Mouse (Mus musculus) lung, postnatal 4 days (tissue): Measurements from ENCODE around the gene Swsap1.

Source experiments
- DNase-seq, 2 experiments: peaks; one replicate each; pipeline ENCODE4 v3.0.0; 2021

Gene Swsap1

DNA sequence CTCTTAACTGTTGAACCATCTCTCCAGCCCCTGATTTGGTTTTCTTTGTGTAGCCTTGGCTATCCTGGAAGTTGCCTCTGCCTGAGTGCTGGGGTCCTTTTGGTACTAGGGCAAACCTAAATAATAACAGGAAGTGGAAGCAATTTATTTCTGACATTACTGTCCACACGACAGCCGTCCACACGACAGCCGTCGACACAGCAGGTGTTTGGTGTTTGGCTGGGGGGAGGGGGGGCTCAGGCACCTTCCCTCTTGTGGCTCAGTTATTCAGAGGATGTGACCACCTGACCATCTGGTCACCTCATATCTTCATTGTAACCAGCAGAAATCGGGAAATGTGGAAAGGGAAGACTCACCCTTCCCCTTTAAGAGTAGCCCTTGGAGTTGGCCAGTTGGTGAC, 13.3 kb downstream of the Swsap1 start:
- no peak for DNase-seq

DNA sequence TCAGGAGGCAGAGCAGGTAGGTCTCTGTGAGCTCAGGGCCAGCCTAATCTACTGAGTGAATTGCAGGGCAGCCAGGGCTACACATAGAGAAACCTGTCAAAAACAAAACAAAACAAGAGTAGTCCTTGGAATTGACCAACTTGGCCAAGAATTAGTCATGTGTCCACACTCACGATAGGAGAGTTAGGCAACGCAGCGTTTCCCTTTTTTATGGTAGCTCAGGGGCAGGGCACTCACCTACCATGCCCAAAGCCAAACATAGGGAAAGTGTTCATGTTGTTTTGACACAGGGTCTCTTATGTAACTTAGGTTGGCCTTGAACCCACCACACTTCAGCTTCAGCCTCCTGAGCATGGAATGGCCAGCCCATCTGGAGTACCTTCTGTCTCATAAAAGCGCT, 13.7 kb downstream of the Swsap1 start:
- no peak for DNase-seq

DNA sequence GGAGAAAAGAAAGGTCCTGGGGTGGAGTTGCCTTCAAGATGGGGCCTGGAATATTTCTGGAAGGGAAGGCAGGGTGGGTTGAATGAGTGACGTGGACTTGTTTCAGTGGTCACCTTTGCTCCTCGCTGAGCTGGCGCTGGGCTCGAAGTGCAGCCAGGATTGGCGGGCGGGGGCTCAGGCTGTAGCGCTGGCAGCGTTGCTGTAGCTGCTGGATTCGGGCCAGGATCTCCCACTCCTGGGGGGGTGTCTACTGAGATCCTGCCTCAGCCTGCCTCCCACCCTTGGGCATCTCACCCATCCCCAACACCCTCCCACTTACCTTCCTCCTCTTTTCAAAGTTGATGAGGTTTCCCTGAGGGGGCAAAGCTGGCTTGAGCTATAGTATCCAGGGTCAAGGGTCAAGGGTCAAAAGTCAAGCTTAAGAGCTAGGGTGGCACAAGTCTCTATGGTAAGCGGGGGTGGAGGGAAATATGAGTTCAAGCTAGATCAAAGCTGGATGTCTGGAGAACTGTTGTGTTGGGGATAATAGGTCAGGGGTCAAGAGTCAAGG, 21.1 kb downstream of the Swsap1 start:
- DNase-seq = no peak

DNA sequence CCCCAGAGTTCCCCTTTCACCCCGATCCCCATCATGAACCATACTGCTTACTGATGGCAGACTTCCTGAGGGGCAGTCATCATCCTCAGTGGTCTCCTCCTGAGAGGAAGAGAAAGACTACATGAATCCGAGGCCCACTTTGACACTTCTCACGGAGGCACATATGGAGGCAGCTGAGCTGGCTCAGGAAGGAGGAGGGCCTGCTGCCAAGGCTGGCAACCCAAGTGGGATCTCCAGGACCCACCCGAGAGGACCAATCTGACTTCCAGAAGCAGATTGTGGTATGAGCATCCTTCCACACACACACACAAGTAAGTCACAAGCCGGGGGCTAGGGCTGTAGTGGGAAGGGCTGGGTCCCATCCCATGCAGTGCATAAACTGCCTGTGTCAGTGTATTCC, 21.8 kb downstream of the Swsap1 start:
- no peak for DNase-seq

DNA sequence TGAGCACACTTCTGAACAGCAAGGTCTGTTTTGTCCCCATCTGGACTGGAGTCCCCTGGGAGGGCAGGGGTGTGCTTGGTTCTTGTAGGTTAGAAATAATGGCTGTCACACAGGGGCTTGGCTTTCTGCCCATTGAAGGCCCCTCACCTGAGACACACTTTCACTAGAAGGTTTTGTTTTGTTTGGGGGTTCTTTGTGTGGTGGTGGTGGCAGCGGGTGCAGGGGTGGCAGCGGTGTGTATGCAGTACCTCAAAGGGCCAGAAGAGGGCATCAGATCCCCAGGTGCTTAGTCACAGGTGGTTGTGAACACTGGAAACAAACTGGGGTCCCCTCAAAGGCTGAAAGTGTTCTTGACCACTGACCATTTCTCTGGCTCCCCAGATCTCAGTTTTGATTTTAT, 22.4 kb downstream of the Swsap1 start:
- DNase-seq = peak in 1 of 2 experiments; percentile 53

DNA sequence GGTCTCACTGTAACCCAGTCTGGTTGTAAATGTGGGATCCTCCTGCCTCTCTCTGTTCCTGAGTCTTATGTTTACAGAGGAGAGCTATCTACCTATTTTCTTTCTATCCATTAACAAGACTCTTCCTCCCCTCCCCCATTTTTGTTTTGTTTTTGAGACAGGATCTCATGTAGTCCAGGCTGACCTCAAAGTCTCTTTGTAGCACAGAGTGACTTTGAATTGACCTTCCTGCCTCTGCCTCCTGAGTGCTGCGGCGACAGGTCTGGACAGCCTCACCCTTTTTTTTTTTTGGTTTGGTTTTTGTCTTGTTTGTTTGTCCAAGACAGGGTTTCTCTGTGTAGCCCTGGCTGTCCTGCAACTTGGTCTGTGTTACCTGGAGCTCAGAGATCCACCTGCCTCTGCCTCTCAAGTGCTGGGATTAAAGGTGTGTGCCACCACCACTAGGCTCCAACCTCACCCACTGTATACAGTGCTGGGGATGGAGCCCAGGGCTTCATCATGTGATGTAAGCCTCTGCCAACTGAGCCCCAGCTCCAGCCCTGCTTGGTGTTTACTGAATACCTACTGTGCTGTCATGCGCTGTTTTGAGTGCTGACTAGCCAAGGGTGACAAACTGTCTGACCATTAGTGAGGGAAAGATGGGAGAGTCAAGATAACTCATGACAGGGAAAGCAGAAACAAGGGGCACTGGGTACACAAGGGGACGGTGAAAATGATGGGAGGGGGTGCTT, 23.0 kb downstream of the Swsap1 start:
- no peak for DNase-seq

DNA sequence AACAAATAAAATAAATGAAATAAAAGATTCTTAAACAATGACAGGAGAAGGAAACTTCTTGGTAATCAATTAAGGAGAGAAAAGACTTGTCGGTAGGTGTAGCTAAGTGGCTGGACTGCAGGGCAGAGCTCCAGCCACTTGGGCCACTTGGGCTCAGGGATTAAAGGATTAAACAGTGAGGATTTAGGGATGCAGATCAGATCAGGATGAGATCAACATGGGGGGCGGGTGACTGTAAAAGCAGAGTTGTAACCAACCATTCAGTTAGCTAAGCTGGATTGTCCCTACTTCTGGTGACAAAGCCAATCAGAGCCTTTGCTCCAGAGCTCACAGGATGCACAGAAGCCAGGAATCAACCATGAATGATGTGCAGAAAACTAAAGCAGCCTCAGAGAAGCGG, 28.4 kb downstream of the Swsap1 start:
- no peak for DNase-seq

DNA sequence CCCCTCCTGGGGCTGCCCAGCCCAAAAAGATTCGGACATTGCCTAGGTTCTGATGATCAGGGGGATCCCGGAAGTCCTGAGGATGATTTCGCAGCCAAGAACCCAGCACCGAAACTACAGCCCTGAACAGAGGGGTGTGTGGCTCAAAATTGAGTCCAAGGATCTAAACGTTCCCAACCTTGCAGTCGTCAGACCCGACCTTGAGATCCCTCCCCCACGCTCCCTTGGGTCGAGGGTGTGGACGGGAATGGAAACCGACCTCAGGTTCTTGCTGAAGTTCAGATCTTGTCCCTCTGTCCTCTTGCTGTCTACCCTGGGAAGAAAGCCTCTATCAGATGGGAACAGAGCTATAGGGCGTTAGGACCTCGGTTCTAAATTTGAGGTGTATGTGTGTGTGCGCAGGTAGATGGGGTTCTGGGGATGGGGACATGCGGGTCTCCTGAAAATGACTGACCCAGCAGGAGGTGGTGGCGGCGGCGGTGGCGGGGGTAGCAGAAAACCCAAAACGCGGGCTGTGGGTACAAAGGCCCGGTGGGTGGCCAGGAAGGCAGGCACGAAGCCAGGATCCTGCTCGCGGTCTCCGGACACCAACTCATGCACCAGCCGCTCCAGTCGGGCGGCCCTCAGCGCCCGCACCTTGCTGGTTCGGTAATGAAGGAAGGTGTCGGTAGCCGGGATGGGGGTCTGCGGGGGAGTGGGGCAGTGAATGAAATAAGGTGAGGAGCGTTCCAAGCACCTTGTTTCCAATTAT, 32.2 kb downstream of the Swsap1 start:
- DNase-seq = no peak

DNA sequence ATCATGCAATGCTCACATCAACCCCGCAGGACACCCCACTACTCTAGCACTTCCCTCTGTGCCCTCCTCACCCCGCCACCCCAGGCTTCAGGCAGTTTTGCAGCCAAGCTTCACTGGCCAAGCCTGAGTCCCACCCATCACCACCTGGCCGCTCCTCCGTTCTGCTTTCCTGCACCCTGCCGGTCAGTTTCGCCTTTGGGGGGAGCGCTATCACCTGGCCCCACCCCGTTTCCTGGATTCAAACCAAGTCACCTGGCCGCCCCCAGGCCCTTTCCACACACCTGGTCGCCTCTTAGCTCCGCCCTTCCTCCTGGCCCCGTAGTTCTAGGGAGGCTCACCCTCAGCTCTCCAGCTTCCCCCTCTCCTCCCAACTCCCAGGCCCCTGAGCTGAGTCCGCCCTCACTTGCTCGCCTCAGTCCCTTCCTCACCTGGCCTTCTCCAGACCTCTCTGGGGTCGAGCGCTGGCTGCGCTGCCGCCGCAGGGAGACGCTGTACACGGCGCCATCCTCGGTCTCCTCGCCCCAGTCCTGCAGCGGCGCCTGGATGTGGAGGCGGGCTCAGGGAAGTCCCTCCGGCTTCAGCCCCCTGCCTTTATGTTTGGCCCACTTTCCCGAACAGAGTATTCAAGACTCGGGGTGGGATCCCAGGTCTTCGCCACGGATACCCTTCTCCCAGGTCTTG, 33.0 kb downstream of the Swsap1 start:
- DNase-seq = peak; percentile 31 to 49

DNA sequence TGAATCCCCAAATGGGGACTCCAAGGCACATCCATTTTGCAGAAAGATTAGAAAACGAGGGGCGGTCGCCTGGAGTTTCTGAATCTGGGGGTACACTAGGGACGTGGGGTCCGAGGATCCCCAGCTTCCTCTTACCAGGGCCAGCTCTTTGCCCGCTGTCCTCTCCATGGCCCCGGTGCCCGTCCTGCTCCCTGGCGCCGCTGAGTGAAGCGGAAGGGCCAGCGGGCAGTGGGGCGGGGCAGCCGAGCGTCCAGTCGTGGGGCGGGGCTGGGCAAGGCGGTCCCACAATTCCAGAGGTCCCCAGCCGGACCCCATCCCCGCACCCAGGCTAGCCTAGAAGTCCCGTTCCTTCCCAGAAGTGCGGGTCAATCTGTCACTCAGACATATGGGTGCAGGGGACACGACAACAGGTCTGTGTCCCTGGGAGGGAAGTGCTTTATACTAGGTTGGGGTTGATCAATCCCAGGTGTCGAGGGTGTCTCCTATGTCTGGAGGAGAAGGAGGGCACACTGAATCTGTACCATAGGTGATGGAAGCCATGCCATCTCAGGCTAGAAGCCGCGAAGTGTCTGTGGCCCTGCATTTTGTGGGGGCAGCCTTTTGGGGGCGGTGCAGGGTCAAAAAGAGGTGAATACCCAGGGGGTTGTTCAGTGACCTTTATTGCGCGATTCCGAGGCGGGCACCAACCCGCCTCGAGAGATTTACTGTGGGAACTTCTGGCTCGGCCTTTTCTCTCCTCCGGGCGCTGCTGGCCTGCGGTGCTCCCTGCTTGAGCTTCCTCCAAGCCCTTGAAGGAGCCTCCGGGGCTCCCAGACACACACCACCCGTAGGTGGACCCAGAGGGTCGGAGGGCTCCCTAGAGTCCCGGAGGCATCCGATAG, 33.9 kb downstream of the Swsap1 start, which contains the start of gene Rgl3:
Gene Rgl3, minus strand, starts transcription at position 217 of the 881 bp plus-strand sequence.
- peak; percentile 69 to 72 for DNase-seq

DNA sequence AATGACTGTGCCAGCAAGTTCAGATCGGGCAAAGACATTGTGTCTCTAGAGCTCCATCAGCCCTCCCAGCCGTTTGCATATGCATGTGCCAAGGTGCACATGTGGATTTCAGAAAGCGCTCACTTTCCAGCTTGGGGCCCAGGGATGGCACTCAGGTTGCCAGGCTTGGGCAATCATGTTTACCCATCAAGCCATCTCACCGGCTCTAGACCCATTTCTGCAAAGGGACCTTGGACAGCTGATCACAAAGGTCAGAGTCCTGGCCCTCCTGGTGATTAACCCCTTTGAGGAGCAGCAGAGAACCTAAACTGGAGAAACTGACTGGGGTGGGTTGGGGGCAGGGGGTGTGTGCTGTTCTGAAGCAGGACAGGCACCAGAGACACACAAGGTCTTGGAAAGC, 36.7 kb downstream of the Swsap1 start:
- no peak for DNase-seq

DNA sequence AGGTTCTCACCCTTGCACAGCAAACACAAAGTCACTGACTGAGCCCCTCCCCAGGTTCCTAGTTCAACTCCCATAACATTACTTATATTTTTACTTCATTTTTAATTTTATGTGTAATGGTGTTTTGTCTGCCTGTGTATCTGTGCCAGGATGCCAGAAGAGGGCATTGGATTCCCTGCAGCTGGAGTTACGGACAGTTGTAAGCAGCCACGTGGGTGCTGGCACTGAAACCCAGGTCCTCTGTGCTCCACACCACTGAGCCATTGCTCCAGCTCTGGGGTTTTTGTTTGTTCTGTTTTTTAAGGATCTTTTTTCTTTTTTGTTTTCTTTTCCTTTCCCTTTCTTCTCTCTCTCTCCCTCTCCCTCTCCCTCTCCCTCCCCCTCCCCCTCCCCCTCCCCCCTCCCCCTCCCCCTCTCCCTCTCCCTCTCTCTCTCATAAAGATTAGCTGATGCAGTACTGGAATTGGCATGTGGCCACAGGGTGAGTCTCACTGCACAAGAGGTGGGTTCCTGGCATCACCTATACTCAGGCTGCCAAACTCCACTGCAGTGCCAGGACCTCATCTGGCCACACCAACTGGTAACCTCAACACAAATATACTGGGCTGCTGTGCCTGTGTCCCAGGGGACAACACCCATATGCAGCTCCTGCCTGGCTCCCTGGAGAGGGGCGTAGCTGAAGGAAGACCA, 40.8 kb downstream of the Swsap1 start:
- DNase-seq = no peak

DNA sequence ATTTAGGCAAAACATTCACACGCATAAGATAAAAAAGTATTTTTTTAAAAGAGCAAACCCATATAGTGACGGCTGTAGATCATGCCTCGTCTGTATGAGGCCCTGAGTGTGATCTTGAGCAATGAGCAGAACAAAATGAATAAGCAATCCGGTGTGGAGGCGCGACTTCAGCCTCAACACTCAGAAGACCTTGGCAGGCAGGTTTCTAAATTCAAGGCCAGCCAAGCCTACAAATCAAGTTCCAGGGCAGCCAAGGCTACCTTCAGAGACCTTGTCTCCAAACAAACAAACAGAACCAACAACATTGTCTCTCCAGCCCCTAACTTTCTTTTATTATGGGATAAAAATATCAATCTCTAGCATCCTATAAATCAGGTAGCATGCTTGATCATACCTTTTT, 44.7 kb downstream of the Swsap1 start:
- no peak for DNase-seq

DNA sequence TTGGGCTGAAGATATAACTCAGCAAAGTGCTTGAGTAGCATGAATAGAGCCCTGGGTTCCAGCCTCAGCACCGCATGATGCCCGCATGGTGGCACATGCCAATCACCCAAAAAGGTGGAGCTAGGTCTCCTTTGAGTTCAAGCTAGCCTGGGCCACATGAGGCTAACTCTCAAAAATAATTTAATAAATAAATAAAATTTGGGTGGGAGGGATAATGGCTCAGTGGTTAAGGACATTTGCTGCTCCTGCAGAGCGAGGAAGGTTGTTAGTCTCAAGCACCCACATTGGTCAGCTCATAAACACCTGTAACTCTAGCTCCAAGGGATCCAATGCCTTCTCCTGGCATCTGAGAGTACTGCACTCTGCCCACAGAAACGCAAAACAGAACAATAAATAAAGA, 46.1 kb downstream of the Swsap1 start:
- no peak for DNase-seq

DNA sequence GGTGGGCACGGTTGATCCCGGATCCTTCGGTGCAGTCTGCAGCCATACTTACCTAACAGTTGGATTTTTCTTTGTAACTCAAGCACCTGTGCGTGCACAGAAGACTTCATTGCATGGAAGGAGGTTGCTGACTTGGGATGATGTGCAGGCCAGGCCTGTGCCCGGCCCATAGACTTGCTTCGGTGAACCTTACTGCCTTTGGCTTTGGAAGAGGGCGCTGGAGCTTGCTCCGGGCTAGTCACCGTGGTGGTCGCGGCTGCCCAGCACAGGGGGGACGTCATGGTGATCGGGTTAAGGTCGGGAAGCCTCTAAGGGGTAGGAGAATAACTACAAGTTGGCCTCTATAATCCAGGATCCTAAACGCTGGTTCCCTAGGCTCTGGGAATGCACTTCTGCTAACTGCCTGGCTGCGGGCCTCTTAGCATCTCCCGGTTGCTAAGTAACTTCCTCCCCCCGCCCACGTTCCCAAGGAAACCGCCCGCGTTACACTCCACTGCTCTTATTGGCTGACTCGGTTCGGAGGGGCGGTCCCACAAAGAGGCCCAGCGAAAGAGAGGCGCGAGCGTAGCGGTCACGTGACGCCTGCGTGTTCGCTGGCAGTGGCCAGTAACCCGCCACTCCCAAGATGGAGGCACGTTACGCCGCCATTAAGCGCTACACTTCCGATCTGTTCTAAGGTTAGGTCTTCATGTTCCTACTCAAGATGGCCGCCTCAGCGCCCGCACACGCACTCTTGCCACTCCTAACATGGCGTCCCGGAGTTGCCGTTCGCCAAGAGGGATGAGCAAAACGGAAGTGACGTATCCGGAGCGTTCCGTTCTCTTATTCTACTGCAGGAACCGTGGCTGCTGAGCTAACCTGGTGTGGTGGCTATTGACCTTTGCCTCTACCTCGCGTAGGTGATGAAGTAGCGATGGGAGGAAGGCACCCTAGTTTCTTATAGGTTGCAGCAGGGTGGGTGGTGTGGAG, 46.9 kb downstream of the Swsap1 start, which contains the start of the genes Ccdc151 and Prkcsh:
Gene Ccdc151, minus strand, starts transcription at position 441 of the 969 bp plus-strand sequence.
Gene Prkcsh, plus strand, starts transcription at position 613 of the 969 bp plus-strand sequence.
- DNase-seq = peak; percentile 99 to 100

DNA sequence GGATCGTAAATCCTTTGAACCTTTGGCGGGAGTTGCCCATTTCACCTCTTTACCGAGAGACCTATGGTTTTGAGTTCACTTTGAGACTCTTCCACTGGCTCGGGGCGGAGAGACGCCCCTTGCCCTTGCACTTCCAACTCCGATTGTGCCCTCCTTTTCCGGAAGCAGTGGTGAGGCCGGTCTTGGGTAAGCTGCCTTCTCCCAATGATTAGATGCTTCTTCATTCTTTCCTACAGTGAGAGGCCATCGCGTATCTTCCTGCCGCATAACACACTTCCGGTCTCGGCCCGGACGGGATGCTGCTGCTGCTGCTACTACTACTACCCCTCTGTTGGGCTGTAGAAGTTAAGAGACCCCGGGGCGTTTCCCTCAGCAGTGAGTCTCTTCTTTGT, 47.6 kb downstream of the Swsap1 start:
- peak in 1 of 2 experiments; percentile 63 for DNase-seq

DNA sequence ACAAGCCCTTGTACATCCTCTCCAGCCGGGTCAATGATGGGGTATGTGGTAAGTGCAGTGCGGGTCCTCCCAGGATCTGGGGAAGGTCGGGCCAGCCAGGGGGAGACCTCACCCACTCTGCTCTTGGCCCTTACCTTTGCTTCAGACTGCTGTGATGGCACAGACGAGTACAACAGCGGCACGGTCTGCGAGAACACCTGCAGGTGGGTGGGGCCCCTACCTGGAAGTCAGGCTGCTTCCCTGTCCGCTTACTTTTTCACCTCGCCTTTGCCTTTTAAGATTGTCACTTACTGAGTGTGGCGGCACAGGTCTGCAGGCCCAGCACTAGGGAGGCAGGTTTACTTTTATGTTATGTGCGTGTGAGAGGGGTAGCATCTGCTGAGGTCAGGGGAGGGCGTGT, 49.0 kb downstream of the Swsap1 start:
- no peak for DNase-seq
